Mouse (Mus musculus) hindbrain, postnatal 0 days (tissue): ENCODE measurements around the gene 1700014D04Rik. TPM values are rescaled to one million over a fixed set of nuclear protein-coding genes. Genes with fewer than 3 reads are reported as not detected.
"Not testable (repeated sequence)": the region's sequence is repeated elsewhere in the genome, so short reads cannot be mapped to it uniquely, and the experiment has no call there.

Experiments
- ATAC-seq: fragments of 200-750 bp; cut with Nextera tagmentation; 2 replicates; pipeline ENCODE4 v1.8.0; 2017; ENCODE audit warnings: mild to moderate bottlenecking, moderate TSS enrichment, moderate library complexity
- DNase-seq: peaks from one replicate; pipeline ENCODE4 v3.0.0-alpha.2; 2015; ENCODE audit warnings: low spot score
- H3K27ac ChIP-seq: fragments of 300-500 bp; sonication (generic); 2 replicates; pipeline ENCODE4 v1.5.1; 2014; ENCODE audit warnings: mild to moderate bottlenecking
- H3K27me3 ChIP-seq: fragments of 300-500 bp; sonication (generic); 2 replicates; pipeline ENCODE4 v1.6.1; 2014; ENCODE audit warnings: low read length, mixed read lengths; ENCODE audit not compliant: insufficient read depth
- H3K36me3 ChIP-seq: fragments of 300-500 bp; sonication (generic); 2 replicates; pipeline ENCODE4 v1.6.1; 2014; ENCODE audit warnings: low read length, mixed read lengths; ENCODE audit not compliant: insufficient read depth
- H3K4me1 ChIP-seq: fragments of 300-500 bp; sonication (generic); 2 replicates; pipeline ENCODE4 v1.6.1; 2014; ENCODE audit warnings: antibody characterized with exemption, low read length, mixed read lengths; ENCODE audit not compliant: insufficient read depth
- H3K4me2 ChIP-seq: fragments of 300-500 bp; sonication (generic); 2 replicates; pipeline ENCODE4 v1.6.1; 2014; ENCODE audit warnings: low read depth, mild to moderate bottlenecking, low read length, moderate library complexity, mixed read lengths
- H3K4me3 ChIP-seq: fragments of 300-500 bp; sonication (generic); 2 replicates; pipeline ENCODE4 v1.5.1; 2014; ENCODE audit warnings: low read length
- H3K9ac ChIP-seq: fragments of 300-500 bp; sonication (generic); replicated peaks from 2 replicates; pipeline ENCODE4 v1.6.1; 2014; ENCODE audit warnings: mild to moderate bottlenecking, low read length, moderate library complexity, mixed read lengths
- H3K9me3 ChIP-seq: fragments of 300-500 bp; sonication (generic); 2 replicates; pipeline ENCODE4 v1.6.1; 2016; ENCODE audit warnings: low read length, mixed read lengths
- CTCF ChIP-seq: IDR thresholded peaks from 2 replicates; pipeline ENCODE4 v1.5.1; 2016; ENCODE audit warnings: antibody characterized with exemption, control low read depth, low read depth
- WGBS: fragments of 180-500 bp; shearing (Covaris S2); extraction: QIAGEN DNeasy Blood & Tissue Kit; methylation state at CpG from one replicate; pipeline ENCODE4 v1.1.7; 2014; 5-methylcytosine and 5-hydroxymethylcytosine counted together
- polyA plus RNA-seq: library from polyadenylated mRNA; unstranded; fragments of >200 nt; fragmentation: Nextera tagmentation; extraction: Ambion mirVana; gene quantifications from 2 replicates; pipeline ENCODE4 v1.2.1, GENCODE M21; 2015
- total RNA-seq: library from RNA; depleted of rRNA; stranded (reverse); fragments of >200 nt; gene quantifications from 2 replicates; pipeline ENCODE4 v1.2.3, GENCODE M21; 2014; rRNA removed

Gene 1700014D04Rik
- 0.16 and 0.29 TPM in 2 replicates for total RNA-seq
- polyA plus RNA-seq: 0.18 and 0.24 TPM in 2 replicates

GRCm38 (mm10) chr13:59746711-59747110, at the start of gene 1700014D04Rik:
TSS of gene 1700014D04Rik (minus strand) at chr13:59746752.
- H3K36me3 ChIP-seq: no peaks in the 10 kb centered on the region
- H3K4me3 ChIP-seq: no peak within 1 kb of the TSS
- H3K4me2 ChIP-seq: no peak within 1 kb of the TSS
- ATAC-seq (peak; percentile 67), DNase-seq (no peak)
- H3K27me3 ChIP-seq: no peaks in the 10 kb centered on the region
- H3K4me1 ChIP-seq: no peaks in the 10 kb centered on the region
- WGBS: 75% methylated on average over 9 of the region's 9 CpGs
- H3K9ac ChIP-seq: no peak within 1 kb of the TSS
- TF ChIP-seq CTCF: no peak
- no peaks in the 10 kb centered on the region for H3K9me3 ChIP-seq
- H3K27ac ChIP-seq: no peak within 1 kb of the TSS

DNA sequence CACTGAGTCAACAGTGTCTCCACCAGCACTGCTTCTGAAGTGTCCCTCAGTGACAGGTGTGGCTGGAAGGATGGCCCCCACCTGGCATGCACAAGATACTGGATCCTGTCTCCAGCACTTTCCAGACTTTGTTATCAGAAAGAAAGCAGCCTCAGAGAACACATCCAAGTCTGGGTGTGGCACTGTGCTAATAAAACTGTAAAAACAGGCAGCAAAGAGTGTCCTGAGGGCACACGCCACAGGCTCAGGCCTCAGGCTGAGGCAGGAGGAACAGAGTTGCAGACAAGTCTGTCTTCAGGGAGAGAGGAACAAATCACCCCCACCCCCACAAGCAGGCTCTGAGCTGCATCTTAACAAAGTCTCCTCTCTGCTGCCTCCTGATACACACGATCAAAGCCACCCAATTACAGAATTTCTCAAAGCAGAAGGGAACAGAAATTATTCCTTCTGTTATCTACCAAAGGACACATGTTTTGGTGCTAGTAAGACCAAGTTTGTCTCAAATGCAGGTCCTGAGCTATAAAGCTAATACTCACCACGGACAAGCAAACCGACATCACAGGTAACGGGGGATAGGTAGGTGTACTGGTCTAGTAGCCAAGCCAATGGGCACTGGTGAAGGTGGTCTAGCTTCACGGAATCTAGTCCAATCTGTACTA, 49.4 kb upstream of the 1700014D04Rik start:
- no peak for DNase-seq
- Histone ChIP-seq H3K4me1 (no peaks in the 10 kb centered on the region), H3K27ac (no peak overlapping the region), H3K9me3 (no peaks in the 10 kb centered on the region), H3K9ac (no peak overlapping the region), H3K27me3 (no peaks in the 10 kb centered on the region), H3K4me3 (no peak overlapping the region), H3K4me2 (no peak overlapping the region), H3K36me3 (peaks cover 71% of the 10 kb centered on the region)
- no peak for ATAC-seq
- WGBS: 94% methylated on average over 6 of the region's 6 CpGs
- TF ChIP-seq CTCF: no peak

- ATAC-seq (no peak), DNase-seq (no peak)
- H3K36me3 ChIP-seq: peaks cover 65% of the 10 kb centered on the region
- H3K27ac ChIP-seq: no peak overlapping the region
- H3K4me2 ChIP-seq: no peak overlapping the region
- H3K9me3 ChIP-seq: no peaks in the 10 kb centered on the region
- no peak for TF ChIP-seq CTCF
- H3K4me1 ChIP-seq: no peaks in the 10 kb centered on the region
- H3K27me3 ChIP-seq: no peaks in the 10 kb centered on the region
- H3K9ac ChIP-seq: no peak overlapping the region
- WGBS: 88% methylated on average over 1 of the region's 1 CpGs
- no peak overlapping the region for H3K4me3 ChIP-seq
These were observed 48.2 kb upstream of the 1700014D04Rik start for GRCm38 (mm10) chr13:59794786-59795185.

GRCm38 (mm10) chr13:59782145-59782544, 35.6 kb upstream of the 1700014D04Rik start, which contains the start of gene Gm49354:
TSS of gene Gm49354 (minus strand) at chr13:59782245.
- ATAC-seq (no peak), DNase-seq (no peak)
- no peak within 1 kb of the TSS for H3K4me3 ChIP-seq
- H3K9ac ChIP-seq: no peak within 1 kb of the TSS
- no peaks in the 10 kb centered on the region for H3K4me1 ChIP-seq
- H3K27me3 ChIP-seq: no peaks in the 10 kb centered on the region
- 94% methylated on average over 7 of the region's 7 CpGs for WGBS
- H3K36me3 ChIP-seq: peaks cover 80% of the 10 kb centered on the region
- no peak within 1 kb of the TSS for H3K27ac ChIP-seq
- no peak within 1 kb of the TSS for H3K4me2 ChIP-seq
- no peaks in the 10 kb centered on the region for H3K9me3 ChIP-seq
- no peak for TF ChIP-seq CTCF

DNA sequence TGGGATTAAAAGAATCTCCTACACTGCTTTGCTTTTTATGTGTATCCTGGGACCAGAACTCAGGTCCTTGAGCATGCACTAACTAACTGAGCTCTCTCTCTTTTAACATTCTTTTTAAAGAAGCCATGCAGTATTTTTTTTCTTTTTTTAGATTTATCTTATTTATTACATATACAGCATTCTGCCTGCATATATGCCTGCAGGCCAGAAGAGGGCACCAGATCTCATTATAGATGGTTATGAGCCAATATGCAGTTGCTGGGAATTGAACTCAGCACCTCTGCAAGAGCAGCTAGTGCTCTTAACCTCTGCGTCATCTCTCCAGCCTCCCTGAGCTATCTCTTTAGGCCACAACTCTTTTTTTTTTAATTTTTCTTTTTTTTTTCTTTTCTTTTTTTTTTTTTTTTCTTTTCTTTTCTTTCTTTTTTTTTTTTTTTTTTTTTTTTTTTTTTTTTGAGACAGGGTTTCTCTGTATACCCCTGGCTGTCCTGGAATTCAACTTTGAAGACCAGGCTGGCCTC, 33.3 kb upstream of the 1700014D04Rik start:
- H3K4me1 ChIP-seq, H3K9ac ChIP-seq, DNase-seq, H3K4me2 ChIP-seq, ATAC-seq, H3K4me3 ChIP-seq, H3K27ac ChIP-seq, H3K9me3 ChIP-seq, H3K27me3 ChIP-seq: not testable (repeated sequence)
- peak; percentile 29; the same call in 1 of the 2 replicates for TF ChIP-seq CTCF
- WGBS: 92% methylated on average over 1 of the region's 1 CpGs
- H3K36me3 ChIP-seq: peaks cover 75% of the 10 kb centered on the region

DNA sequence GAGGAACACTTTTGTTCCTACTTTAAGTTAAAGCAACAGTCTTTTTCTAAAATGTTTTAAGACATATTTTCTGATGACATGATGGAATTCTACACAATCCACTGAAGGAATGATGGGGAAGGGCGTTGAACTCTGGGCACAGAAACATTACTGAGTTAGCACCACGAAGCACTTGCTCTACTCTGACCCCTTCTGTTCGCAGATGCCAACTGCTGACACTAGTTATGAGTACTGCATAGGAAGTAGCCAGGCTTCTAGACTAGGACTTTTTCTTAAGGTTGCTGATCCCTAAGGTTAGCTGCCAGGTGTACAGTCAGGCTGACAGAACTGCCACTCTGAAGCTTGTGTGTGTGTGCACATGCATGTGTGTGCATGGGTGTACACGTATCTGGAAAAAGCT, 32.7 kb upstream of the 1700014D04Rik start:
- Histone ChIP-seq H3K36me3 (peaks cover 71% of the 10 kb centered on the region), H3K4me1 (no peaks in the 10 kb centered on the region), H3K27me3 (no peaks in the 10 kb centered on the region), H3K27ac (no peak overlapping the region), H3K9me3 (no peaks in the 10 kb centered on the region), H3K4me2 (no peak overlapping the region), H3K4me3 (no peak overlapping the region), H3K9ac (no peak overlapping the region)
- peak; percentile 37; the same call in 1 of the 2 replicates for TF ChIP-seq CTCF
- 83% methylated on average over 4 of the region's 4 CpGs for WGBS
- no peak for ATAC-seq
- DNase-seq: peak; percentile 20

DNA sequence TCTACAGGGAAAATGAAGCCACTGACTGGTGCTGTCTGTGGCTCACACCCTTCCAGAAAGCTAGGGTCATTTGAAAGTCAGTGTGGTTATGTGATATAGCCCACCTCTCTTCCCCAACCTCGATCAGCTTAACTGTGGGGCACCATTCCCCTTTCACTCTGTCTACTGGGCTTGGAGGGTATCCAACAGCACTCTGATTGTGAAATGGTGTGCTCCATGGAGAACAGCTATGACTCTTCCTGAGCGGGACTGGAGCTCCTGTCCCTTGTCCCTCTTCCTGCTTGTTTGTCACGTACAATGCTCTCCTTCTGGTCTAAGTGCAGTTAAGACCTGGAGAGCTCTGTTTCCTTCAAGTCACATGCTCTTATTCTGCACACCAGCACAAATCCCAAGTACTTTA, 28.6 kb upstream of the 1700014D04Rik start:
- DNase-seq (no peak), ATAC-seq (no peak)
- Histone ChIP-seq H3K4me3 (no peak overlapping the region), H3K36me3 (peaks cover 35% of the 10 kb centered on the region), H3K27me3 (no peaks in the 10 kb centered on the region), H3K27ac (no peak overlapping the region), H3K4me2 (no peak overlapping the region), H3K9ac (no peak overlapping the region), H3K9me3 (no peaks in the 10 kb centered on the region), H3K4me1 (no peaks in the 10 kb centered on the region; the same call in 1 of the 2 replicates)
- WGBS: 85% methylated on average over 3 of the region's 3 CpGs
- no peak for TF ChIP-seq CTCF
